Mouse (Mus musculus): Measurements from ENCODE around the gene Tmem179b. TPM values are rescaled to one million over a fixed set of nuclear protein-coding genes. Genes with fewer than 3 reads are reported as not detected.

Gene Tmem179b
- total and polyA plus RNA-seq, 2 experiments from 2014 or later: 46.7 to 83.7 TPM

DNA sequence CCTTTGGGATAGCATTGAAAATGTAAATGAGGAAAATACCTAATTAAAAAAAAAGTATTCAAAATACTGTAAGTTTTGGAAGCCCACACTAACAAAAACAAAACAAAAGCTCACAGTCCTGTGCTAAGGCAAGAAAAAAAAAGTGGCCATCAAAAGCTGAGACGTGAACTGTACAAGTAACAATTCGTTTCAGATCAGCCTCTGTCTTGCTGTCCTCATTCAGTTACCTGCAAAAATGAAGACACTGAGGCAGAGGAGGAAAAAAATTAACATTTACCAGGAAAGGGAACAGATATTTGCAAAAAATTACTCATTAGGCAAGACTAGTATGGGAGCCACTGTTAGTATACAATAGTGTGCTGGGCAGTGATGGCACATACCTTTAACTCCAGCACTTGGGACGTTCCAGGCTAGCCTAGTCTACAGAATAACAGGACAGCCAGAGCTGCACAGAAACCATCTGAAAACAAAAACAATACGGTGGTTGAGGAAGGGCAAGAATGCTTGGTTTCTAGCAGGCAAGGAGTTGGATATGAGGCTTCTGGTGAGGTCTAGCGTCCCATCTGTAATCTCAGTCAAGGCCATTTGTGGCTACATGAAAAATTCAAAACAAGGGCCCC lies 46.7 kb downstream of the Tmem179b start:
- 23% methylated on average over 5 of the region's 5 CpGs for WGBS
- ATAC-seq (ENCODE audit: insufficient read depth, low read depth): no peak

DNA sequence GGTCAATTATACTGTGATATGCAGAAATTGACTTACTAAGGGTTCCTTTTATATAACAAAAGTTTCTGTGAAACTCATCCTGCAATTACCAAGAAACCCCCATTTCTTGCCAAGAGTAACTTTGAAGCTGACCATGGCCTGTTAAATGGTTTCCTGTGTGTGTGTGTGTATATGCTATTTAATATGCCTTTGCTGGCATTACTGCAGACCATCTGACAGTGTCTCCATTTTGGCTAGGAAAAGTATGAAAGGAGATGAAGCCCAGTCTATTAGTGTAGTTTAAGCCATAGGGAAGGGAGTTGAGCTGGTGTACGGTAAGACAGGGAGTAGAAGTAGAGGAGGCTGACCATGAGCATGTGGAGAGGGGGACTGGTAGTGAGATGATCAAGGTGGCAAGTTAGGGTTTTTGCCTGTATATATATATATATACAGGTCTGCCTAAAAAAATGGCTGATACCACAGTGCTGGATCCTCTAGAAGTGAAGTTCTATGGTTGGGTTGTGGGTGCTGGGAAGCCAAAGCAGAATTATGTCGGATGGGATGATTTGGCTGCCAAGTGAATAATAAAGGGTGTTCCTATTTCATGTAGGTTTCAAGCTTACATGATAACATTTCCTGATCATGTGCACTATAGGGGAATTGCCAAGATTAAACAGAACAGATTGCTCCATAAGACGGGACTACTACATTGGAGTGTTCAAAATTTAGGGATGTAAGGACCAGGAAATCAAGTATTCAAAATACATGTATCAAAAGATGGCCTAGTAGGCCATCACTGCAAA lies 47.5 kb downstream of the Tmem179b start:
- H3K27me3 ChIP-seq (ENCODE audit: control insufficient read depth, insufficient read depth, low read length): no peaks in the 10 kb centered on the region
- H3K4me3 ChIP-seq (ENCODE audit: low read depth, low read length): no peak overlapping the region
- ATAC-seq (ENCODE audit: insufficient read depth, low read depth) (no peak), DNase-seq (ENCODE audit: low spot score) (no peak)
- no peak for TF ChIP-seq EP300 (IDR thresholded peaks at IDR 0.05; ENCODE audit: low read depth)
- TF ChIP-seq CTCF (IDR thresholded peaks at IDR 0.05; ENCODE audit: low read depth): no peak
- no peaks in the 10 kb centered on the region for H3K9me3 ChIP-seq (replicated peaks; ENCODE audit: control insufficient read depth, low read length)
- 44% methylated on average over 3 of the region's 3 CpGs for WGBS
- peaks cover 22% of the 10 kb centered on the region for H3K4me1 ChIP-seq (ENCODE audit: control insufficient read depth, insufficient read depth)
- H3K4me2 ChIP-seq (ENCODE audit: low read depth, low read length): no peak overlapping the region
- no peak overlapping the region for H3K27ac ChIP-seq (ENCODE audit: low read depth)
- peaks cover 30% of the 10 kb centered on the region for H3K36me3 ChIP-seq (replicated peaks; ENCODE audit: control insufficient read depth, insufficient read depth, low read length)
- H3K9ac ChIP-seq (replicated peaks; ENCODE audit: low read depth, low read length): no peak overlapping the region

More for the DNA sequence above, 46.7 kb downstream of the Tmem179b start:
- H3K9me3 ChIP-seq (replicated peaks; ENCODE audit: control insufficient read depth, low read length): no peaks in the 10 kb centered on the region
- peaks cover 14% of the 10 kb centered on the region; the same call in 1 of the 2 replicates for H3K4me1 ChIP-seq (ENCODE audit: control insufficient read depth, insufficient read depth)
- H3K27me3 ChIP-seq (ENCODE audit: control insufficient read depth, insufficient read depth, low read length): no peaks in the 10 kb centered on the region
- TF ChIP-seq EP300 (IDR thresholded peaks at IDR 0.05; ENCODE audit: low read depth) (no peak), CTCF (IDR thresholded peaks at IDR 0.05; ENCODE audit: low read depth) (no peak)
- H3K36me3 ChIP-seq (replicated peaks; ENCODE audit: control insufficient read depth, insufficient read depth, low read length): peaks cover 30% of the 10 kb centered on the region
- H3K9ac ChIP-seq (replicated peaks; ENCODE audit: low read depth, low read length): no peak overlapping the region
- H3K4me3 ChIP-seq (ENCODE audit: low read depth, low read length): no peak overlapping the region
- no peak overlapping the region for H3K4me2 ChIP-seq (ENCODE audit: low read depth, low read length)
- H3K27ac ChIP-seq (ENCODE audit: low read depth): no peak overlapping the region
- no peak for DNase-seq (ENCODE audit: low spot score)

DNA sequence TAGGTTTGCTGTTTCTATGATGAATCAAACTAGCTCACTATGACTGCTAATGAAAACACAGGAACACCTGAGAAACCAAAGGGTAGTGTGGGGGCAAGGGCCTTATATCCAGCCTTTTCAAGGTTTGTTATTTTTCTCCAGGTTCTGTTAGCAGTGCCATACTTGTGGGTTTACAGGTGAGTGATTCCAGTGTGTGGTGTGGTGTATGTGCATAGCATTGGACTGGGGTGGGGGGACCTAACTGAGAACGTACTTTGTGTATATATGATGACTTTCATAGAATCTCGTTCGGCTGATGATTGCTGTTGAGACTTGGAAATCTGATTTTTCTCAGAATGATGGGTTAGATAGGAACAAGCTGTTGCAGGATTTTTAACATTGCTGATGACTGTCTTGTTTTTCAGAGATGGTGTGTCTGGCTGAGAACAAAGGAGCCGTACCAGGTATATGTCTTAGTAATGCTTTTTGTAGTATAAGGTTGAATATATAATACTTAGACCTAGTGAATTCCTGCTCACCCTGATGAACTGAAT lies 49.1 kb downstream of the Tmem179b start:
- Histone ChIP-seq H3K4me3 (ENCODE audit: low read depth, low read length) (peak overlapping the region; percentile 96; the same call in 1 of the 2 replicates), H3K4me1 (ENCODE audit: control insufficient read depth, insufficient read depth) (peaks cover 22% of the 10 kb centered on the region), H3K9me3 (replicated peaks; ENCODE audit: control insufficient read depth, low read length) (no peaks in the 10 kb centered on the region), H3K9ac (replicated peaks; ENCODE audit: low read depth, low read length) (peak overlapping the region; percentile 95; the same call in 1 of the 2 replicates), H3K27me3 (ENCODE audit: control insufficient read depth, insufficient read depth, low read length) (no peaks in the 10 kb centered on the region), H3K4me2 (ENCODE audit: low read depth, low read length) (peak overlapping the region; percentile 82), H3K36me3 (replicated peaks; ENCODE audit: control insufficient read depth, insufficient read depth, low read length) (peaks cover 30% of the 10 kb centered on the region), H3K27ac (ENCODE audit: low read depth) (no peak overlapping the region)
- TF ChIP-seq EP300 (IDR thresholded peaks at IDR 0.05; ENCODE audit: low read depth) (no peak), CTCF (IDR thresholded peaks at IDR 0.05; ENCODE audit: low read depth) (no peak)
- DNase-seq (ENCODE audit: low spot score) (no peak), ATAC-seq (ENCODE audit: insufficient read depth, low read depth) (no peak)
- 67% methylated on average over 4 of the region's 4 CpGs for WGBS

DNA sequence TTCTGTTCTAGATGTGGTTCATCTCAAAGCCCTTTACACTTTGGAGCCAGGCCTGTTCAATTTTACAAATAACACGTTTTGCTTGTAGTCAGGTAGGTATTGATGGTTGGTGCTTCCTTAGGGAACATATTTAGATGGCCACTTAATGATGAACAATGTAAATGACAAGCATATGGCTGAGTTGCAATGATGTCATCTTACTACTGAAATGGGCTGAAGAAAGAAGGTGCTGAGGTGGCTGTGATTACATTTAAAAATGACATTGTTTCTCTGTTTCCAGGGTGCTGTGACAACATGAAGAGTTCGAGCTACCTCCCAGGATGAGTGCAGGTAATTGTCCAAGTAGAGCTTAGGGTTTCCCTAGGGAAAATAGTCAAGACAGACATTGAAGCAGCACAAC lies 49.9 kb downstream of the Tmem179b start:
- no peaks in the 10 kb centered on the region for H3K27me3 ChIP-seq (ENCODE audit: control insufficient read depth, insufficient read depth, low read length)
- 2% methylated on average over 2 of the region's 2 CpGs for WGBS
- peak overlapping the region; percentile 96 for H3K27ac ChIP-seq (ENCODE audit: low read depth)
- no peak for ATAC-seq (ENCODE audit: insufficient read depth, low read depth)
- peak overlapping the region; percentile 95 for H3K9ac ChIP-seq (replicated peaks; ENCODE audit: low read depth, low read length)
- H3K4me2 ChIP-seq (ENCODE audit: low read depth, low read length): peak overlapping the region; percentile 82
- H3K4me1 ChIP-seq (ENCODE audit: control insufficient read depth, insufficient read depth): peaks cover 22% of the 10 kb centered on the region
- TF ChIP-seq CTCF (IDR thresholded peaks at IDR 0.05; ENCODE audit: low read depth) (no peak), EP300 (IDR thresholded peaks at IDR 0.05; ENCODE audit: low read depth) (no peak)
- H3K9me3 ChIP-seq (replicated peaks; ENCODE audit: control insufficient read depth, low read length): no peaks in the 10 kb centered on the region
- H3K36me3 ChIP-seq (replicated peaks; ENCODE audit: control insufficient read depth, insufficient read depth, low read length): peaks cover 30% of the 10 kb centered on the region
- H3K4me3 ChIP-seq (ENCODE audit: low read depth, low read length): peak overlapping the region; percentile 96
- no peak for DNase-seq (ENCODE audit: low spot score)

DNA sequence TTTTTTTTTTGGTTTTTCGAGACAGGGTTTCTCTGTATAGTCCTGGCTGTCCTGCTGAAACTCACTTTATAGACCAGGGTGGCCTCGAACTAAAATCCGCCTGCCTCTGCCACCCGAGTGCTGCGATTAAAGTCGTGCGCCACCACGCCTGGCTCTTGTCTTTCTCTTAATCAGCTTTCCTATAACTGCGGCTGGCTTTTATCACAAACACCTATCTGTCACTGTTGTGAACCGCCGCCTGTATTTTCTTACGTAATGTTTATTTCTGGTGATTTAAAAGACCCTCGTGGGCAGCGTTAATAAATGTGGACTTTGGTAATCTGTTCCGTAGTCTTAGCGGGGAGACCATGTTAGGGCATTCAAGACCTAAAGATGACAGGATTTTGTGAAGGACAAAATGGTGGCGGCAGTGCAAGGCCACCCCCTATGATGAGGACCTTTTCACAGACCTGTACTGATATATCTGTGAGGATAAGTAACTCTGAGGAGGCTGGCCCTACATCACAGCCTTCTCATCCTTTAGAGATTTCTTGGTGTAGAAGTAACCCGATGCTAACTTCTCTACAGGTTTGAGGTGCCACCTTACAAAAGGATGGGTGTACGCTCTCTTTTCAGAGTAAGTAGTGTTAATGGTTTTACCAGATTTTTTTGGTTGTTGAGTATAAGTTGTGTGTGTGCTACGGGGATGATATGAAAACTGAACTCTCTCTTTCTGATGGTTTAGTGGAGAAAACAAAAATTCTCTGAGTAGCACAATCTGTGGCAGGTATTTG lies 50.5 kb downstream of the Tmem179b start:
- Histone ChIP-seq H3K9me3 (replicated peaks; ENCODE audit: control insufficient read depth, low read length) (no peaks in the 10 kb centered on the region), H3K4me3 (ENCODE audit: low read depth, low read length) (peak overlapping the region; percentile 96), H3K36me3 (replicated peaks; ENCODE audit: control insufficient read depth, insufficient read depth, low read length) (peaks cover 30% of the 10 kb centered on the region), H3K27me3 (ENCODE audit: control insufficient read depth, insufficient read depth, low read length) (no peaks in the 10 kb centered on the region), H3K9ac (replicated peaks; ENCODE audit: low read depth, low read length) (peak overlapping the region; percentile 95), H3K4me1 (ENCODE audit: control insufficient read depth, insufficient read depth) (peaks cover 22% of the 10 kb centered on the region), H3K4me2 (ENCODE audit: low read depth, low read length) (peak overlapping the region; percentile 82), H3K27ac (ENCODE audit: low read depth) (peak overlapping the region; percentile 96)
- ATAC-seq (ENCODE audit: insufficient read depth, low read depth) (no peak), DNase-seq (ENCODE audit: low spot score) (no peak)
- under 1% methylated on average over 20 of the region's 20 CpGs for WGBS
- TF ChIP-seq CTCF (IDR thresholded peaks at IDR 0.05; ENCODE audit: low read depth): no peak
- TF ChIP-seq EP300 (IDR thresholded peaks at IDR 0.05; ENCODE audit: low read depth): peak; percentile 1; the same call in 1 of the 2 replicates

Data from heart, postnatal 0 days (tissue).